Comparison of ENCODE assay signal across 15 mouse cellular contexts in the genomic region with DNA sequence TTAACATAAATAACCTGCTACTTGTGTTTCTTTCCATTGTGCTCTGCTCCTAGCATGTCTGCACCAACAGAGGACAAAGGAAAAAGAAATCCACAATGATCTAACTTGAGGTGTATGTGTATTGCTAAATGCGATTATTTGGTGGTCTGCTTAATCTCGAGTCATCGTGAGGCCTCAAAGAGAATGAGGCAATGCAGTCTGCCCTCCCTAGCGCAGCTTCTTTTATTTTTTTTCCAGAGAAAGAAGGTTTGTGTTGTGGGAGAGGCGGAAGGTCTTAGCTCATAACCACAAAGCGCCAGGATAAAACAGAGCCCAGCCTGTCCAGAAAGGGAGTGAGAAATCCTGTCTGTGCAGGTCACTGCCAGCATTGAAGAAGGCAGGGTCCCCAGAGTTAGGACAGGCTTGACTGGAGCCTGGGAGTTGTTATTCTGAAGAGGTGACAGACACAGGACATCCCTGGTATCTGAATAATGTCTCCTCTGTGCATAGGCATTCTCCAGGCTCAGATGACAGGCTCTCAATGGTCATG.
DNase-seq lines count a peak whose midpoint lies in the region; ATAC-seq and TF ChIP-seq lines count a peak whose summit lies in the region.
"Had no signal": no experiment of that assay in that cellular context is flagged by ENCODE, and none has a peak within 500 bp of the region (broad histone marks: within the 10 kb centered on the region; RNA-seq: fewer than 3 reads in every experiment).

No protein-coding gene starts in this region.

- intact Hi-C loops in heart, postnatal 25 days (cut with DNase I) = no loop called here

- no peak for DNase-seq in heart, postnatal 25 days (ENCODE audit: low spot score)
- DNase-seq in brain, embryonic 14.5 days (ENCODE audit: low read depth) = peak; percentile 52
- DNase-seq in embryonic facial prominence, embryonic 14.5 days (ENCODE audit: low spot score) = no peak
- peak; percentile 85 for DNase-seq in midbrain, embryonic 11.5 days (ENCODE audit: low spot score, missing footprints)
- no peak for DNase-seq in adrenal gland, adult 18-20 months (ENCODE audit: low spot score in 2 of 2)
- DNase-seq: adrenal gland, adult 8-10 months; kidney, postnatal 10 days; layer of hippocampus, postnatal 36 days; liver, postnatal 0 days; right cerebral cortex, adult 18-20 months; thymus, postnatal 14 days had no signal

- TF ChIP-seq CTCF in brain, embryonic 14.5 days (IDR thresholded peaks at IDR 0.05; ENCODE audit: borderline replicate concordance, extremely low read depth, insufficient read depth, insufficient read length) = no peak

- H3K9ac ChIP-seq in heart, embryonic 16.5 days (ENCODE audit: low read length) = no peak overlapping the region
- no peak overlapping the region for H3K9ac ChIP-seq in embryonic facial prominence, embryonic 14.5 days (ENCODE audit: low read depth, low read length)
- H3K9ac ChIP-seq in midbrain, embryonic 11.5 days (ENCODE audit: low read length) = no peak overlapping the region
- H3K9ac ChIP-seq: limb, embryonic 12.5 days; liver, postnatal 0 days had no signal

- H3K27me3 ChIP-seq in heart, embryonic 16.5 days (ENCODE audit: control insufficient read depth, insufficient read depth, low read length) = no peaks in the 10 kb centered on the region
- H3K27me3 ChIP-seq in embryonic facial prominence, embryonic 14.5 days (replicated peaks; ENCODE audit: control insufficient read depth, insufficient read depth, low read length) = no peaks in the 10 kb centered on the region
- H3K27me3 ChIP-seq in midbrain, embryonic 11.5 days (ENCODE audit: control insufficient read depth, insufficient read depth, low read length) = no peaks in the 10 kb centered on the region
- H3K27me3 ChIP-seq: limb, embryonic 12.5 days; megakaryocyte, embryonic 14.5 days had no signal

- peak; percentile 64 for ATAC-seq in heart, embryonic 16.5 days (replicated peaks; ENCODE audit: extremely low read depth, insufficient read depth, low FRiP score)
- ATAC-seq in embryonic facial prominence, embryonic 14.5 days (ENCODE audit: low read depth) = peak; percentile 55; the same call in 1 of the 2 replicates
- ATAC-seq in midbrain, embryonic 11.5 days (ENCODE audit: low FRiP score) = peak; percentile 77
- ATAC-seq in megakaryocyte-erythroid progenitor cell, adult 5-6 weeks (replicated peaks; ENCODE audit: low FRiP score, low TSS enrichment, poor library complexity, severe bottlenecking) = no peak
- ATAC-seq: liver, postnatal 0 days had no signal

- H3K9me3 ChIP-seq in heart, embryonic 16.5 days (replicated peaks; ENCODE audit: control insufficient read depth, low read length) = no peaks in the 10 kb centered on the region
- no peaks in the 10 kb centered on the region for H3K9me3 ChIP-seq in embryonic facial prominence, embryonic 14.5 days (ENCODE audit: control insufficient read depth, low read length)
- no peaks in the 10 kb centered on the region for H3K9me3 ChIP-seq in midbrain, embryonic 11.5 days (ENCODE audit: control insufficient read depth, low read length)
- H3K9me3 ChIP-seq: limb, embryonic 12.5 days had no signal

- H3K27ac ChIP-seq in heart, embryonic 16.5 days (ENCODE audit: low read length) = peak overlapping the region; percentile 10; the same call in 1 of the 2 replicates
- H3K27ac ChIP-seq in embryonic facial prominence, embryonic 14.5 days (replicated peaks; ENCODE audit: low read depth, low read length) = no peak overlapping the region
- H3K27ac ChIP-seq in midbrain, embryonic 11.5 days (ENCODE audit: low read depth, low read length) = no peak overlapping the region
- H3K27ac ChIP-seq: limb, embryonic 12.5 days had no signal

- no peak overlapping the region for H3K4me3 ChIP-seq in heart, embryonic 16.5 days (ENCODE audit: low read length)
- H3K4me3 ChIP-seq in embryonic facial prominence, embryonic 14.5 days (ENCODE audit: low read depth, low read length) = no peak overlapping the region
- no peak overlapping the region for H3K4me3 ChIP-seq in midbrain, embryonic 11.5 days (ENCODE audit: low read depth, low read length)
- H3K4me3 ChIP-seq: limb, embryonic 12.5 days; megakaryocyte, embryonic 14.5 days had no signal

- TF ChIP-seq POLR2A in brain, embryonic 14.5 days (IDR thresholded peaks at IDR 0.05; ENCODE audit: borderline replicate concordance, extremely low read depth, insufficient read depth, insufficient read length, poor library complexity, severe bottlenecking) = no peak

- H3K36me3 ChIP-seq in heart, embryonic 16.5 days (ENCODE audit: control insufficient read depth, insufficient read depth) = no peaks in the 10 kb centered on the region
- H3K36me3 ChIP-seq in embryonic facial prominence, embryonic 14.5 days (ENCODE audit: control insufficient read depth, insufficient read depth, low read length) = no peaks in the 10 kb centered on the region
- no peaks in the 10 kb centered on the region for H3K36me3 ChIP-seq in midbrain, embryonic 11.5 days (ENCODE audit: control insufficient read depth, insufficient read depth, low read length)
- H3K36me3 ChIP-seq: limb, embryonic 12.5 days had no signal

- peaks cover 16% of the 10 kb centered on the region for H3K4me1 ChIP-seq in heart, embryonic 16.5 days (ENCODE audit: control insufficient read depth, insufficient read depth, low read length)
- H3K4me1 ChIP-seq in embryonic facial prominence, embryonic 14.5 days (ENCODE audit: control insufficient read depth, insufficient read depth, low read length) = no peaks in the 10 kb centered on the region
- peaks cover 9% of the 10 kb centered on the region; the same call in 1 of the 2 replicates for H3K4me1 ChIP-seq in midbrain, embryonic 11.5 days (ENCODE audit: control insufficient read depth, insufficient read depth, low read length)
- H3K4me1 ChIP-seq: megakaryocyte, embryonic 14.5 days had no signal

- peak overlapping the region; percentile 3 for H3K4me2 ChIP-seq in heart, embryonic 16.5 days (ENCODE audit: low read depth, low read length)
- no peak overlapping the region for H3K4me2 ChIP-seq in embryonic facial prominence, embryonic 14.5 days (ENCODE audit: low read depth, low read length)
- H3K4me2 ChIP-seq in midbrain, embryonic 11.5 days = no peak overlapping the region
- H3K4me2 ChIP-seq: limb, embryonic 12.5 days had no signal

- 25% methylated on average over 6 of the region's 6 CpGs for WGBS in heart, embryonic 16.5 days
- 60% methylated on average over 6 of the region's 6 CpGs for WGBS in embryonic facial prominence, embryonic 14.5 days
- 48% methylated on average over 6 of the region's 6 CpGs for WGBS in midbrain, embryonic 11.5 days

Comparison
In these comparisons a context has a peak if more than half of its experiments do, and no peak if none do; other contexts are left out.
1. DNase-seq: peak in brain, embryonic 14.5 days (single experiment) and midbrain, embryonic 11.5 days (single experiment); none in heart, postnatal 25 days (single experiment), embryonic facial prominence, embryonic 14.5 days (single experiment) and adrenal gland, adult 18-20 months (0 of 2).